Mouse (Mus musculus) C2C12 (cell line): ENCODE measurements around the gene Fam78b.

Source experiments
- CTCF ChIP-seq: IDR thresholded peaks from one replicate; pipeline ENCODE4 v1.5.1; 2011; ENCODE audit not compliant: control insufficient read depth, insufficient read depth, insufficient read length
- MAX ChIP-seq: IDR thresholded peaks from one replicate; pipeline ENCODE4 v1.6.1; 2011; ENCODE audit warnings: mild to moderate bottlenecking, control low read depth

- TF ChIP-seq CTCF, result no peak
- no peak for TF ChIP-seq MAX
These were observed 122.3 kb downstream of the Fam78b start for GRCm38 (mm10) chr1:167123551-167123950.
